Mouse (Mus musculus) neural tube, embryonic 11.5 days (tissue): ENCODE data around the gene Aak1. TPM values are rescaled to one million over a fixed set of nuclear protein-coding genes. Genes with fewer than 3 reads are reported as not detected.

Experiments used
- ATAC-seq: fragments of 200-750 bp; cut with Nextera tagmentation; 2 replicates; pipeline ENCODE4 v1.8.0; 2017; ENCODE audit warnings: moderate number of reproducible peaks, mild to moderate bottlenecking, moderate TSS enrichment, moderate library complexity; ENCODE audit not compliant: insufficient read depth, low FRiP score, low TSS enrichment
- DNase-seq: peaks from one replicate; pipeline ENCODE4 v3.0.0-alpha.2; 2015; ENCODE audit warnings: low spot score
- H3K27ac ChIP-seq: fragments of 300-500 bp; sonication (generic); 2 replicates; pipeline ENCODE4 v1.5.1; 2014; ENCODE audit warnings: low read depth, mild to moderate bottlenecking, low read length
- H3K27me3 ChIP-seq: fragments of 300-500 bp; sonication (generic); 2 replicates; pipeline ENCODE4 v1.6.1; 2014; ENCODE audit warnings: mild to moderate bottlenecking, low read length, mixed read lengths; ENCODE audit not compliant: control insufficient read depth, insufficient read depth
- H3K36me3 ChIP-seq: fragments of 300-500 bp; sonication (generic); 2 replicates; pipeline ENCODE4 v1.6.1; 2014; ENCODE audit warnings: mild to moderate bottlenecking, low read length, moderate library complexity, mixed read lengths; ENCODE audit not compliant: control insufficient read depth, insufficient read depth
- H3K4me1 ChIP-seq: fragments of 300-500 bp; sonication (generic); 2 replicates; pipeline ENCODE4 v1.6.1; 2014; ENCODE audit warnings: low read length, mixed read lengths; ENCODE audit not compliant: control insufficient read depth, insufficient read depth
- H3K4me2 ChIP-seq: fragments of 300-500 bp; sonication (generic); 2 replicates; pipeline ENCODE4 v1.6.1; 2014; ENCODE audit warnings: low read depth, mild to moderate bottlenecking, moderate library complexity
- H3K4me3 ChIP-seq: fragments of 300-500 bp; sonication (generic); 2 replicates; pipeline ENCODE4 v1.5.1; 2014; ENCODE audit warnings: low read depth, low read length
- H3K9ac ChIP-seq: fragments of 300-500 bp; sonication (generic); 2 replicates; pipeline ENCODE4 v1.6.1; 2014; ENCODE audit warnings: mild to moderate bottlenecking, low read length
- H3K9me3 ChIP-seq: fragments of 300-500 bp; sonication (generic); 2 replicates; pipeline ENCODE4 v1.6.1; 2016; ENCODE audit warnings: low read length; ENCODE audit not compliant: control insufficient read depth
- WGBS: fragments of 180-500 bp; shearing (Covaris S2); extraction: QIAGEN DNeasy Blood & Tissue Kit; methylation state at CpG from one replicate; pipeline ENCODE4 v1.1.7; 2014; 5-methylcytosine and 5-hydroxymethylcytosine counted together
- polyA plus RNA-seq: library from polyadenylated mRNA; unstranded; fragments of >200 nt; fragmentation: Nextera tagmentation; extraction: Ambion mirVana; gene quantifications from 2 replicates; pipeline ENCODE4 v1.2.1, GENCODE M21; 2014

The Aak1 gene
- polyA plus RNA-seq, 1 experiment from 2014 or later, result 27.1 TPM

GRCm38 (mm10) chr6:86948746-86949145 is 99.4 kb downstream of the Aak1 start:
- ATAC-seq (no peak), DNase-seq (no peak)
- H3K27ac ChIP-seq, result no peak overlapping the region
- no peak overlapping the region for H3K9ac ChIP-seq
- H3K4me3 ChIP-seq, result no peak overlapping the region
- WGBS, result 85% methylated on average over 2 of the region's 2 CpGs
- no peaks in the 10 kb centered on the region for H3K27me3 ChIP-seq
- no peak overlapping the region for H3K4me2 ChIP-seq
- peaks cover 3% of the 10 kb centered on the region for H3K36me3 ChIP-seq
- H3K4me1 ChIP-seq, result no peaks in the 10 kb centered on the region; the same call in 1 of the 2 replicates
- H3K9me3 ChIP-seq, result no peaks in the 10 kb centered on the region

GRCm38 (mm10) chr6:86950141-86950540 is 100.8 kb downstream of the Aak1 start:
- no peaks in the 10 kb centered on the region; the same call in 1 of the 2 replicates for H3K4me1 ChIP-seq
- H3K9ac ChIP-seq, result no peak overlapping the region
- no peak overlapping the region for H3K4me2 ChIP-seq
- 71% methylated on average over 1 of the region's 1 CpGs for WGBS
- ATAC-seq (no peak), DNase-seq (no peak)
- H3K27ac ChIP-seq, result no peak overlapping the region
- no peaks in the 10 kb centered on the region for H3K9me3 ChIP-seq
- no peaks in the 10 kb centered on the region for H3K27me3 ChIP-seq
- H3K4me3 ChIP-seq, result no peak overlapping the region
- H3K36me3 ChIP-seq, result peaks cover 3% of the 10 kb centered on the region

GRCm38 (mm10) chr6:86950733-86951255 is 101.5 kb downstream of the Aak1 start:
- Histone ChIP-seq H3K36me3 (peaks cover 4% of the 10 kb centered on the region), H3K4me1 (no peaks in the 10 kb centered on the region; the same call in 1 of the 2 replicates), H3K27me3 (no peaks in the 10 kb centered on the region), H3K9me3 (no peaks in the 10 kb centered on the region), H3K4me3 (no peak overlapping the region), H3K4me2 (no peak overlapping the region), H3K27ac (no peak overlapping the region), H3K9ac (no peak overlapping the region)
- ATAC-seq, result no peak
- peak; percentile 10 for DNase-seq
- WGBS, result 52% methylated on average over 1 of the region's 1 CpGs

- Histone ChIP-seq H3K4me3 (no peak overlapping the region), H3K27ac (no peak overlapping the region), H3K27me3 (no peaks in the 10 kb centered on the region), H3K4me1 (no peaks in the 10 kb centered on the region), H3K9ac (no peak overlapping the region), H3K36me3 (peaks cover 7% of the 10 kb centered on the region; the same call in 1 of the 2 replicates), H3K9me3 (no peaks in the 10 kb centered on the region), H3K4me2 (no peak overlapping the region)
- DNase-seq, result no peak
- ATAC-seq, result no peak
- 87% methylated on average over 3 of the region's 3 CpGs for WGBS
Observed at GRCm38 (mm10) chr6:86955741-86956140, 106.4 kb downstream of the Aak1 start.

- no peak for DNase-seq
- no peaks in the 10 kb centered on the region for H3K4me1 ChIP-seq
- H3K4me2 ChIP-seq, result no peak overlapping the region
- H3K27ac ChIP-seq, result no peak overlapping the region
- no peak overlapping the region for H3K4me3 ChIP-seq
- H3K36me3 ChIP-seq, result peaks cover 9% of the 10 kb centered on the region; the same call in 1 of the 2 replicates
- no peak for ATAC-seq
- H3K9ac ChIP-seq, result no peak overlapping the region
- H3K27me3 ChIP-seq, result no peaks in the 10 kb centered on the region
- H3K9me3 ChIP-seq, result no peaks in the 10 kb centered on the region
Observed at GRCm38 (mm10) chr6:86956206-86956605, 106.9 kb downstream of the Aak1 start.

GRCm38 (mm10) chr6:86959006-86959405 is 109.7 kb downstream of the Aak1 start:
- ATAC-seq (no peak), DNase-seq (no peak)
- WGBS, result 67% methylated on average over 1 of the region's 1 CpGs
- Histone ChIP-seq H3K27me3 (no peaks in the 10 kb centered on the region), H3K4me1 (no peaks in the 10 kb centered on the region), H3K36me3 (peaks cover 10% of the 10 kb centered on the region; the same call in 1 of the 2 replicates), H3K4me3 (no peak overlapping the region), H3K9me3 (no peaks in the 10 kb centered on the region), H3K9ac (no peak overlapping the region), H3K4me2 (no peak overlapping the region), H3K27ac (no peak overlapping the region)

- no peak overlapping the region for H3K4me3 ChIP-seq
- H3K36me3 ChIP-seq, result peaks cover 7% of the 10 kb centered on the region; the same call in 1 of the 2 replicates
- no peaks in the 10 kb centered on the region for H3K27me3 ChIP-seq
- ATAC-seq (no peak), DNase-seq (no peak)
- no peaks in the 10 kb centered on the region for H3K9me3 ChIP-seq
- H3K27ac ChIP-seq, result no peak overlapping the region
- WGBS, result 88% methylated on average over 7 of the region's 7 CpGs
- no peak overlapping the region for H3K9ac ChIP-seq
- no peak overlapping the region for H3K4me2 ChIP-seq
- no peaks in the 10 kb centered on the region for H3K4me1 ChIP-seq
Observed at GRCm38 (mm10) chr6:86963987-86964685, 114.8 kb downstream of the Aak1 start.

GRCm38 (mm10) chr6:86967166-86967565 is 117.8 kb downstream of the Aak1 start:
- no peak for DNase-seq
- Histone ChIP-seq H3K4me1 (no peaks in the 10 kb centered on the region), H3K36me3 (peaks cover 4% of the 10 kb centered on the region; the same call in 1 of the 2 replicates), H3K4me3 (no peak overlapping the region), H3K9me3 (no peaks in the 10 kb centered on the region), H3K27ac (no peak overlapping the region), H3K9ac (no peak overlapping the region), H3K4me2 (no peak overlapping the region), H3K27me3 (no peaks in the 10 kb centered on the region)
- no peak for ATAC-seq
- 88% methylated on average over 2 of the region's 2 CpGs for WGBS

GRCm38 (mm10) chr6:86973956-86974355 is 124.6 kb downstream of the Aak1 start:
- DNase-seq (no peak), ATAC-seq (no peak)
- WGBS, result 95% methylated on average over 4 of the region's 4 CpGs
- Histone ChIP-seq H3K36me3 (peaks cover 2% of the 10 kb centered on the region), H3K27me3 (no peaks in the 10 kb centered on the region), H3K4me3 (no peak overlapping the region), H3K4me1 (no peaks in the 10 kb centered on the region), H3K9me3 (no peaks in the 10 kb centered on the region), H3K4me2 (no peak overlapping the region), H3K27ac (no peak overlapping the region), H3K9ac (no peak overlapping the region)
